Mouse (Mus musculus): Measurements from ENCODE around the gene Lce1e. TPM values are rescaled to one million over a fixed set of nuclear protein-coding genes. Genes with fewer than 3 reads are reported as not detected.

The Lce1e gene
- polyA plus RNA-seq (2017; shearing (Covaris generic)) = not detected

GRCm38 (mm10) chr3:92708974-92709373, at the start of gene Lce1e:
Gene Lce1e (minus strand): TSS chr3:92709074.

GRCm38 (mm10) chr3:92752238-92752637, 43.4 kb upstream of the Lce1e start, which contains the start of gene Lce1g:
Gene Lce1g (minus strand): TSS chr3:92752338.

GRCm38 (mm10) chr3:92738996-92739395, 30.1 kb upstream of the Lce1e start, which contains the start of gene Gm38119:
Gene Gm38119 (minus strand): TSS chr3:92739096.

GRCm38 (mm10) chr3:92720250-92720649, 11.4 kb upstream of the Lce1e start, which contains the start of gene Lce1f:
Gene Lce1f (minus strand): TSS chr3:92720350.

GRCm38 (mm10) chr3:92687110-92687509, 21.8 kb downstream of the Lce1e start, which contains the start of gene Lce1d:
Gene Lce1d (minus strand): TSS chr3:92687210.

GRCm38 (mm10) chr3:92678947-92679346, 29.9 kb downstream of the Lce1e start, which contains the start of gene Lce1c:
Gene Lce1c (plus strand): TSS chr3:92679247.

GRCm38 (mm10) chr3:92670215-92670614, 38.7 kb downstream of the Lce1e start, which contains the start of gene Lce1a2:
Gene Lce1a2 (minus strand): TSS chr3:92670315.

Other genes starting within 250 kb of the Lce1e start
- not detected for gene Sprr1a, start 223.2 kb downstream of the Lce1e start, polyA plus RNA-seq (2017; shearing (Covaris generic))
- gene Sprr4, start 208.6 kb downstream of the Lce1e start, polyA plus RNA-seq (2017; shearing (Covaris generic)) = not detected
- not detected for gene 2310046K23Rik, start 174.6 kb downstream of the Lce1e start, polyA plus RNA-seq (2017; shearing (Covaris generic))
- not detected for gene Ivl, start 135.3 kb downstream of the Lce1e start, polyA plus RNA-seq (2017; shearing (Covaris generic))
- gene Smcp, start 120.1 kb downstream of the Lce1e start, polyA plus RNA-seq (2017; shearing (Covaris generic)) = not detected
- not detected for gene 2210017I01Rik, start 101.6 kb downstream of the Lce1e start, polyA plus RNA-seq (2017; shearing (Covaris generic))
- gene Lce6a, start 87.4 kb downstream of the Lce1e start, polyA plus RNA-seq (2017; shearing (Covaris generic)) = not detected
- gene Lce1a1, start 60.8 kb downstream of the Lce1e start, polyA plus RNA-seq (2017; shearing (Covaris generic)) = not detected
- not detected for gene Lce1b, start 52.1 kb downstream of the Lce1e start, polyA plus RNA-seq (2017; shearing (Covaris generic))
- not detected for gene Lce1a2, start 38.8 kb downstream of the Lce1e start, polyA plus RNA-seq (2017; shearing (Covaris generic))
- not detected for gene Lce1c, start 29.8 kb downstream of the Lce1e start, polyA plus RNA-seq (2017; shearing (Covaris generic))
- not detected for gene Lce1d, start 21.9 kb downstream of the Lce1e start, polyA plus RNA-seq (2017; shearing (Covaris generic))
- gene Lce1f, start 11.3 kb upstream of the Lce1e start, polyA plus RNA-seq (2017; shearing (Covaris generic)) = not detected
- gene Gm38119, start 30.0 kb upstream of the Lce1e start, polyA plus RNA-seq (2017; shearing (Covaris generic)) = not detected
- not detected for gene Lce1g, start 43.3 kb upstream of the Lce1e start, polyA plus RNA-seq (2017; shearing (Covaris generic))
- gene Lce1h, start 56.0 kb upstream of the Lce1e start, polyA plus RNA-seq (2017; shearing (Covaris generic)) = not detected
- gene Lce1i, start 69.8 kb upstream of the Lce1e start, polyA plus RNA-seq (2017; shearing (Covaris generic)) = not detected
- not detected for gene Lce1j, start 81.4 kb upstream of the Lce1e start, polyA plus RNA-seq (2017; shearing (Covaris generic))
- not detected for gene Lce1k, start 98.8 kb upstream of the Lce1e start, polyA plus RNA-seq (2017; shearing (Covaris generic))
- not detected for gene Kprp, start 118.2 kb upstream of the Lce1e start, polyA plus RNA-seq (2017; shearing (Covaris generic))
- gene Lce1l, start 142.2 kb upstream of the Lce1e start, polyA plus RNA-seq (2017; shearing (Covaris generic)) = not detected
- not detected for gene 2310050C09Rik, start 161.1 kb upstream of the Lce1e start, polyA plus RNA-seq (2017; shearing (Covaris generic))
- not detected for gene Lce3a, start 217.2 kb upstream of the Lce1e start, polyA plus RNA-seq (2017; shearing (Covaris generic))
- not detected for gene Lce3b, start 223.9 kb upstream of the Lce1e start, polyA plus RNA-seq (2017; shearing (Covaris generic))
- not detected for gene Lce3c, start 235.4 kb upstream of the Lce1e start, polyA plus RNA-seq (2017; shearing (Covaris generic))
- gene Lce3d, start 248.3 kb upstream of the Lce1e start, polyA plus RNA-seq (2017; shearing (Covaris generic)) = not detected